Comparison of ENCODE assay signal across 9 mouse cellular contexts in genomic region chr12:88354182-88354702, GRCm38 (mm10). TPM values are rescaled to one million over a fixed set of nuclear protein-coding genes. Genes with fewer than 3 reads are reported as not detected.
DNase-seq lines count a peak whose midpoint lies in the region; ATAC-seq and TF ChIP-seq lines count a peak whose summit lies in the region.
"Had no signal": no experiment of that assay in that cellular context is flagged by ENCODE, and none has a peak within 500 bp of the region (broad histone marks: within the 10 kb centered on the region; RNA-seq: fewer than 3 reads in every experiment).

No protein-coding gene starts in this region.

- WGBS in lung, embryonic 14.5 days, result 18% methylated on average over 41 of the region's 41 CpGs
- WGBS in lung, adult 2 months, result 24% methylated on average over 41 of the region's 41 CpGs
- WGBS in forebrain, embryonic 12.5 days, result 16% methylated on average over 39 of the region's 41 CpGs
- 23% methylated on average over 41 of the region's 41 CpGs for WGBS in liver, embryonic 13.5 days (ENCODE audit: insufficient replicate concordance)
- WGBS in stomach, postnatal 0 days, result 17% methylated on average over 32 of the region's 41 CpGs

- peak; percentile 11 for DNase-seq in lung, embryonic 14.5 days
- no peak for DNase-seq in lung, adult 2 months
- no peak for DNase-seq in liver, embryonic 13.5 days
- DNase-seq in stomach, postnatal 0 days (ENCODE audit: low spot score), result peak; percentile 24
- DNase-seq in spleen, postnatal 10 days (ENCODE audit: low spot score in 2 of 2), result no peak
- DNase-seq in spleen, adult 12 weeks (ENCODE audit: low spot score), result no peak
- DNase-seq: kidney, postnatal 10 days had no signal

- TF ChIP-seq EP300 in stomach, postnatal 0 days (optimal IDR thresholded peaks at IDR 0.05), result no peak

- H3K36me3 ChIP-seq in lung, embryonic 14.5 days (ENCODE audit: insufficient read depth), result no peaks in the 10 kb centered on the region
- no peaks in the 10 kb centered on the region for H3K36me3 ChIP-seq in forebrain, embryonic 12.5 days (replicated peaks)
- H3K36me3 ChIP-seq in liver, embryonic 13.5 days, result no peaks in the 10 kb centered on the region
- H3K36me3 ChIP-seq in stomach, postnatal 0 days (ENCODE audit: control insufficient read depth, insufficient read depth, low read length), result no peaks in the 10 kb centered on the region

- no peak for TF ChIP-seq POLR2A in lung, adult 2 months (IDR thresholded peaks at IDR 0.05; ENCODE audit: borderline replicate concordance, extremely low read depth, low read depth, low read length)

- H3K4me3 ChIP-seq in lung, embryonic 14.5 days (ENCODE audit: low read depth, low read length), result peak overlapping the region; percentile 31
- no peak overlapping the region for H3K4me3 ChIP-seq in lung, adult 2 months (replicated peaks; ENCODE audit: extremely low read depth, low read depth, low read length)
- peak overlapping the region; percentile 37 for H3K4me3 ChIP-seq in forebrain, embryonic 12.5 days (replicated peaks)
- peak overlapping the region; percentile 25; the same call in 1 of the 2 replicates for H3K4me3 ChIP-seq in liver, embryonic 13.5 days (replicated peaks)
- peak overlapping the region; percentile 34 for H3K4me3 ChIP-seq in stomach, postnatal 0 days (ENCODE audit: low read depth, low read length)

- H3K4me2 ChIP-seq in lung, embryonic 14.5 days, result peak overlapping the region; percentile 57
- H3K4me2 ChIP-seq in forebrain, embryonic 12.5 days, result peak overlapping the region; percentile 58
- peak overlapping the region; percentile 48 for H3K4me2 ChIP-seq in liver, embryonic 13.5 days
- peak overlapping the region; percentile 47 for H3K4me2 ChIP-seq in stomach, postnatal 0 days (replicated peaks; ENCODE audit: low read depth)

- no peaks in the 10 kb centered on the region for H3K27me3 ChIP-seq in lung, embryonic 14.5 days (ENCODE audit: insufficient read depth, low read length)
- H3K27me3 ChIP-seq in forebrain, embryonic 12.5 days, result no peaks in the 10 kb centered on the region
- H3K27me3 ChIP-seq in liver, embryonic 13.5 days, result peaks cover 7% of the 10 kb centered on the region
- no peaks in the 10 kb centered on the region for H3K27me3 ChIP-seq in stomach, postnatal 0 days (ENCODE audit: control insufficient read depth, insufficient read depth, low read length)

- H3K9me3 ChIP-seq in lung, embryonic 14.5 days (ENCODE audit: low read depth, low read length), result no peaks in the 10 kb centered on the region
- no peaks in the 10 kb centered on the region for H3K9me3 ChIP-seq in forebrain, embryonic 12.5 days
- H3K9me3 ChIP-seq in liver, embryonic 13.5 days (replicated peaks), result no peaks in the 10 kb centered on the region
- H3K9me3 ChIP-seq in stomach, postnatal 0 days (ENCODE audit: control insufficient read depth, low read length), result no peaks in the 10 kb centered on the region

- H3K4me1 ChIP-seq in lung, embryonic 14.5 days (ENCODE audit: insufficient read depth), result no peaks in the 10 kb centered on the region
- no peaks in the 10 kb centered on the region for H3K4me1 ChIP-seq in lung, adult 2 months (ENCODE audit: control insufficient read depth, insufficient read depth, low read length)
- 0 out of 2 replicates have a peak, but pooled peaks cover 4% of the 10 kb centered on the region for H3K4me1 ChIP-seq in forebrain, embryonic 12.5 days
- H3K4me1 ChIP-seq in liver, embryonic 13.5 days (replicated peaks), result no peaks in the 10 kb centered on the region
- no peaks in the 10 kb centered on the region for H3K4me1 ChIP-seq in stomach, postnatal 0 days (replicated peaks; ENCODE audit: control insufficient read depth, insufficient read depth)

- TF ChIP-seq CTCF in lung, embryonic 14.5 days (IDR thresholded peaks at IDR 0.05; ENCODE audit: low read depth), result no peak
- TF ChIP-seq CTCF in lung, adult 2 months (IDR thresholded peaks at IDR 0.05; ENCODE audit: insufficient read depth, low read length), result no peak
- TF ChIP-seq CTCF in stomach, postnatal 0 days (IDR thresholded peaks at IDR 0.05; ENCODE audit: low read depth), result no peak

- no peak overlapping the region for H3K27ac ChIP-seq in lung, embryonic 14.5 days (ENCODE audit: low read depth)
- H3K27ac ChIP-seq in forebrain, embryonic 12.5 days, result no peak overlapping the region
- H3K27ac ChIP-seq in liver, embryonic 13.5 days, result no peak overlapping the region
- no peak overlapping the region for H3K27ac ChIP-seq in stomach, postnatal 0 days (replicated peaks)

- peak overlapping the region; percentile 41 for H3K9ac ChIP-seq in lung, embryonic 14.5 days
- peak overlapping the region; percentile 48; the same call in 1 of the 2 replicates for H3K9ac ChIP-seq in forebrain, embryonic 12.5 days
- no peak overlapping the region; the same call in 1 of the 2 replicates for H3K9ac ChIP-seq in liver, embryonic 13.5 days
- H3K9ac ChIP-seq in stomach, postnatal 0 days (ENCODE audit: low read length), result peak overlapping the region; percentile 48

- ATAC-seq in lung, embryonic 14.5 days (ENCODE audit: insufficient read depth), result peak; percentile 69; the same call in 1 of the 2 replicates
- ATAC-seq in forebrain, embryonic 12.5 days (ENCODE audit: low FRiP score), result peak; percentile 58
- ATAC-seq in liver, embryonic 13.5 days (ENCODE audit: low read depth), result no peak
- 0 out of 2 replicates have a peak, but pooled peaks have one; percentile 32 for ATAC-seq in stomach, postnatal 0 days (ENCODE audit: low FRiP score, low TSS enrichment)

RNA-seq across cellular contexts. Expression of gene Adck1, which starts 6.1 kb away (rescaled TPM):
- polyA plus RNA-seq in lung, embryonic 14.5 days (2014; fragmentation: Nextera tagmentation; extraction: Ambion mirVana), result 15.2 and 17.8 TPM in 2 replicates
- polyA plus RNA-seq in lung, adult 2 months (2012; rRNA removed), result 16.3 and 20.3 TPM in 2 replicates
- polyA plus RNA-seq in forebrain, embryonic 12.5 days (2016; fragmentation: Nextera tagmentation; extraction: Ambion mirVana), result 20.9 and 21.4 TPM in 2 replicates
- 9.5 and 10.1 TPM in 2 replicates for polyA plus RNA-seq in liver, embryonic 13.5 days (2015; fragmentation: Nextera tagmentation; extraction: Ambion mirVana)
- 10.4 and 10.5 TPM in 2 replicates for polyA plus RNA-seq in stomach, postnatal 0 days (2015; fragmentation: Nextera tagmentation; extraction: Ambion mirVana)

RNA-seq across cellular contexts. Expression of gene Gm5039, which starts 30.4 kb away (rescaled TPM):
- not detected in 2 replicates for polyA plus RNA-seq in lung, embryonic 14.5 days (2014; fragmentation: Nextera tagmentation; extraction: Ambion mirVana)
- polyA plus RNA-seq in lung, adult 2 months (2012; rRNA removed), result not detected in 2 replicates
- polyA plus RNA-seq in forebrain, embryonic 12.5 days (2016; fragmentation: Nextera tagmentation; extraction: Ambion mirVana), result not detected in 2 replicates
- not detected in 2 replicates for polyA plus RNA-seq in liver, embryonic 13.5 days (2015; fragmentation: Nextera tagmentation; extraction: Ambion mirVana)
- not detected in 2 replicates for polyA plus RNA-seq in stomach, postnatal 0 days (2015; fragmentation: Nextera tagmentation; extraction: Ambion mirVana)
- polyA plus RNA-seq: spleen, adult 2 months had no signal

Comparison
In these comparisons a context has a peak if more than half of its experiments do, and no peak if none do; other contexts are left out.
1. DNase-seq: peak in lung, embryonic 14.5 days (single experiment) and stomach, postnatal 0 days (single experiment); none in lung, adult 2 months (single experiment), liver, embryonic 13.5 days (single experiment), spleen, postnatal 10 days (0 of 2) and spleen, adult 12 weeks (single experiment).
2. Peak in every context shown above with its lines, with median percentiles within 50 percentile points of each other: H3K4me2 ChIP-seq.